Mouse (Mus musculus): ENCODE results near the gene Chchd3. TPM values are rescaled to one million over a fixed set of nuclear protein-coding genes. Genes with fewer than 3 reads are reported as not detected.

The Chchd3 gene
- polyA plus RNA-seq, 1 experiment, result 98.7 TPM

GRCm38 (mm10) chr6:32940299-32940698, 119.8 kb downstream of the Chchd3 start:
- whole genome bisulfite sequencing, result 64% methylated on average over 11 of the region's 11 CpGs

GRCm38 (mm10) chr6:32937643-32938042, 122.4 kb downstream of the Chchd3 start:
- Histone ChIP-seq H3K4me3 (ENCODE audit: insufficient read depth, low read depth, low read length) (no peak overlapping the region), H3K27me3 (replicated peaks; ENCODE audit: control insufficient read depth, insufficient read depth, low read length) (no peaks in the 10 kb centered on the region), H3K4me1 (ENCODE audit: control insufficient read depth, insufficient read depth, low read length) (no peaks in the 10 kb centered on the region; the same call in 1 of the 2 replicates), H3K27ac (ENCODE audit: insufficient read depth, low read depth, low read length) (no peak overlapping the region), H3K36me3 (ENCODE audit: control insufficient read depth, insufficient read depth, low read length) (no peaks in the 10 kb centered on the region; the same call in 1 of the 2 replicates)
- TF ChIP-seq CTCF (conservative IDR thresholded peaks at IDR 0.05; ENCODE audit: insufficient read depth, insufficient read length, low read depth, low read length), result no peak
- TF ChIP-seq POLR2A (IDR thresholded peaks at IDR 0.05; ENCODE audit: low read depth, low read length), result no peak
- WGBS, result 98% methylated on average over 1 of the region's 1 CpGs
- no peak for DNase-seq

More at GRCm38 (mm10) chr6:32940299-32940698, 119.8 kb downstream of the Chchd3 start:
- H3K27me3 ChIP-seq (replicated peaks; ENCODE audit: control insufficient read depth, insufficient read depth, low read length), result no peaks in the 10 kb centered on the region
- H3K27ac ChIP-seq (ENCODE audit: insufficient read depth, low read depth, low read length), result no peak overlapping the region
- no peaks in the 10 kb centered on the region for H3K36me3 ChIP-seq (ENCODE audit: control insufficient read depth, insufficient read depth, low read length)
- TF ChIP-seq CTCF (conservative IDR thresholded peaks at IDR 0.05; ENCODE audit: insufficient read depth, insufficient read length, low read depth, low read length), result no peak
- TF ChIP-seq POLR2A (IDR thresholded peaks at IDR 0.05; ENCODE audit: low read depth, low read length), result no peak
- H3K4me1 ChIP-seq (ENCODE audit: control insufficient read depth, insufficient read depth, low read length), result no peaks in the 10 kb centered on the region; the same call in 1 of the 2 replicates
- H3K4me3 ChIP-seq (ENCODE audit: insufficient read depth, low read depth, low read length), result no peak overlapping the region
- DNase-seq, result no peak

GRCm38 (mm10) chr6:32936794-32937193, 123.3 kb downstream of the Chchd3 start:
- DNase-seq, result no peak
- 88% methylated on average over 3 of the region's 3 CpGs for WGBS
- no peaks in the 10 kb centered on the region; the same call in 1 of the 2 replicates for H3K36me3 ChIP-seq (ENCODE audit: control insufficient read depth, insufficient read depth, low read length)
- no peak overlapping the region for H3K27ac ChIP-seq (ENCODE audit: insufficient read depth, low read depth, low read length)
- no peaks in the 10 kb centered on the region for H3K27me3 ChIP-seq (replicated peaks; ENCODE audit: control insufficient read depth, insufficient read depth, low read length)
- TF ChIP-seq POLR2A (IDR thresholded peaks at IDR 0.05; ENCODE audit: low read depth, low read length), result no peak
- no peaks in the 10 kb centered on the region; the same call in 1 of the 2 replicates for H3K4me1 ChIP-seq (ENCODE audit: control insufficient read depth, insufficient read depth, low read length)
- H3K4me3 ChIP-seq (ENCODE audit: insufficient read depth, low read depth, low read length), result no peak overlapping the region

GRCm38 (mm10) chr6:32936365-32936764, 123.7 kb downstream of the Chchd3 start:
- no peak for DNase-seq
- no peaks in the 10 kb centered on the region for H3K27me3 ChIP-seq (replicated peaks; ENCODE audit: control insufficient read depth, insufficient read depth, low read length)
- H3K4me3 ChIP-seq (ENCODE audit: insufficient read depth, low read depth, low read length), result no peak overlapping the region
- 63% methylated on average over 2 of the region's 2 CpGs for WGBS
- TF ChIP-seq CTCF (conservative IDR thresholded peaks at IDR 0.05; ENCODE audit: insufficient read depth, insufficient read length, low read depth, low read length) (no peak), POLR2A (IDR thresholded peaks at IDR 0.05; ENCODE audit: low read depth, low read length) (no peak)
- no peak overlapping the region for H3K27ac ChIP-seq (ENCODE audit: insufficient read depth, low read depth, low read length)
- H3K4me1 ChIP-seq (ENCODE audit: control insufficient read depth, insufficient read depth, low read length), result no peaks in the 10 kb centered on the region; the same call in 1 of the 2 replicates
- H3K36me3 ChIP-seq (ENCODE audit: control insufficient read depth, insufficient read depth, low read length), result no peaks in the 10 kb centered on the region; the same call in 1 of the 2 replicates

DNA sequence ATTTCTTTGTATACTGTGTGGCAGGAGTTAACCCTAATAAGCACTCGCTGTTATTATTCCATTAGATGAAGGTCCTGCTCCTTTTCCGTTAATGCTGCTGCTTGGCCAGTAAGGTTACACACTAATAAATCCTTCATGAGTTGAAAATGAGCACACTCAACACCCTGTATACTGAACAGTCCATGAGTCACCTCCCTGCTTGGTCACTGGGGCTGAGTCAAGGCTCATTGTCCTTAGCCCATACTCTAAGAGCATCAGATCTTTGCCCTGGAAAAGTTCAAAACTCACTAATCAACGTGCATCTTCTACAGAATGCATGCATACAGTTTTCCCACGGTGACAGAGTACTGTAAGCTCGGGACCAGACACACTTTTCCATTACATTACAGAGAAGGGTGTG, 124.5 kb downstream of the Chchd3 start:
- TF ChIP-seq CTCF (conservative IDR thresholded peaks at IDR 0.05; ENCODE audit: insufficient read depth, insufficient read length, low read depth, low read length) (no peak), POLR2A (IDR thresholded peaks at IDR 0.05; ENCODE audit: low read depth, low read length) (no peak)
- Histone ChIP-seq H3K27ac (ENCODE audit: insufficient read depth, low read depth, low read length) (no peak overlapping the region), H3K36me3 (ENCODE audit: control insufficient read depth, insufficient read depth, low read length) (no peaks in the 10 kb centered on the region; the same call in 1 of the 2 replicates), H3K4me3 (ENCODE audit: insufficient read depth, low read depth, low read length) (no peak overlapping the region), H3K27me3 (replicated peaks; ENCODE audit: control insufficient read depth, insufficient read depth, low read length) (no peaks in the 10 kb centered on the region), H3K4me1 (ENCODE audit: control insufficient read depth, insufficient read depth, low read length) (no peaks in the 10 kb centered on the region; the same call in 1 of the 2 replicates)
- WGBS, result 62% methylated on average over 5 of the region's 5 CpGs
- DNase-seq, result no peak

GRCm38 (mm10) chr6:32931106-32931770, 128.8 kb downstream of the Chchd3 start:
- Histone ChIP-seq H3K4me1 (ENCODE audit: control insufficient read depth, insufficient read depth, low read length) (no peaks in the 10 kb centered on the region; the same call in 1 of the 2 replicates), H3K27ac (ENCODE audit: insufficient read depth, low read depth, low read length) (no peak overlapping the region), H3K27me3 (replicated peaks; ENCODE audit: control insufficient read depth, insufficient read depth, low read length) (no peaks in the 10 kb centered on the region), H3K4me3 (ENCODE audit: insufficient read depth, low read depth, low read length) (no peak overlapping the region), H3K36me3 (ENCODE audit: control insufficient read depth, insufficient read depth, low read length) (no peaks in the 10 kb centered on the region; the same call in 1 of the 2 replicates)
- no peak for DNase-seq
- TF ChIP-seq CTCF (conservative IDR thresholded peaks at IDR 0.05; ENCODE audit: insufficient read depth, insufficient read length, low read depth, low read length) (no peak), POLR2A (IDR thresholded peaks at IDR 0.05; ENCODE audit: low read depth, low read length) (no peak)
- WGBS, result 68% methylated on average over 11 of the region's 11 CpGs

GRCm38 (mm10) chr6:32922391-32922790, 137.7 kb downstream of the Chchd3 start:
- DNase-seq, result no peak
- no peak overlapping the region for H3K27ac ChIP-seq (ENCODE audit: insufficient read depth, low read depth, low read length)
- no peak overlapping the region for H3K4me3 ChIP-seq (ENCODE audit: insufficient read depth, low read depth, low read length)
- TF ChIP-seq CTCF (conservative IDR thresholded peaks at IDR 0.05; ENCODE audit: insufficient read depth, insufficient read length, low read depth, low read length) (no peak), POLR2A (IDR thresholded peaks at IDR 0.05; ENCODE audit: low read depth, low read length) (no peak)
- no peaks in the 10 kb centered on the region; the same call in 1 of the 2 replicates for H3K4me1 ChIP-seq (ENCODE audit: control insufficient read depth, insufficient read depth, low read length)
- H3K36me3 ChIP-seq (ENCODE audit: control insufficient read depth, insufficient read depth, low read length), result no peaks in the 10 kb centered on the region
- 84% methylated on average over 1 of the region's 1 CpGs for WGBS
- no peaks in the 10 kb centered on the region for H3K27me3 ChIP-seq (replicated peaks; ENCODE audit: control insufficient read depth, insufficient read depth, low read length)

Data from kidney, adult 2 months (tissue).